16 mouse cellular contexts compared by ENCODE assay signal in the genomic region with DNA sequence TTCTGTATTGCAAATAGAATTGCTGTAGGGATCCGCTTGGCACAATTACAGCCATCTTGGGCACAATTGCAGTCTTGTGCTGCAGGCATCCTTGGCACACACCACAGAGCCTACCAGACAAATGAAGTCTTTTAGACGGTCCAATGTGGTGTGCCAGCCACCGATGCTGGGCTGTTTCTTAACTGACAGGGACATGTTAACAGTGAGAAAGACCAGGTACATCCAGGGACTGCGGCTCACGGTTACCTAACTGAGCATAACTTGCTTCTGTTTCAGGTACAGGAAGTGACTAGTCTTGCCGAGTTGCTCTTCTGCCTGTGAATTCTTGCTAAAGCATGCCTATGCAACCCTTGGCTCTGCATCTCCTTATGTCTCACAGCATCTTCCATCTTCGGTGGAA. TPM values are rescaled to one million over a fixed set of nuclear protein-coding genes. Genes with fewer than 3 reads are reported as not detected.
DNase-seq lines count a peak whose midpoint lies in the region.
"Had no signal": no experiment of that assay in that cellular context is flagged by ENCODE, and none has a peak within 500 bp of the region (broad histone marks: within the 10 kb centered on the region; RNA-seq: fewer than 3 reads in every experiment).

No protein-coding gene starts in this region.

- DNase-seq in layer of hippocampus, adult 11-12 months (ENCODE audit: low spot score) = peak; percentile 25
- DNase-seq in layer of hippocampus, adult 8-10 months (ENCODE audit: low spot score in 2 of 2) = no peak
- DNase-seq in right cerebral cortex, postnatal 10 days (ENCODE audit: low spot score in 2 of 2) = peak; percentile 36 to 43
- no peak for DNase-seq in right cerebral cortex, adult 2 months (ENCODE audit: low spot score in 2 of 2)
- DNase-seq in fat pad, adult 2 months (ENCODE audit: extremely low read depth, low read depth, low spot score) = peak; percentile 93
- no peak for DNase-seq in left cerebral cortex, postnatal 10 days (ENCODE audit: extremely low spot score in 1 of 2, low spot score in 2 of 2)
- DNase-seq: adrenal gland, adult 2 months; adrenal gland, postnatal 36 days; cerebellum, adult 18-20 months; forebrain, postnatal 0 days; gastrocnemius, postnatal 14 days; heart, postnatal 36 days had no signal

- intact Hi-C loops in left cerebral cortex, postnatal 10 days (cut with DNase I) = no loop called here

RNA-seq across cellular contexts. Expression of a gene that starts 22.5 kb away (rescaled TPM):
- total RNA-seq in layer of hippocampus, adult 8-10 months (2022) = 100 to 1,000 TPM; 120 to 153 (median 134) TPM
- total RNA-seq in left cerebral cortex, postnatal 10 days (2021) = 100 to 1,000 TPM; 112 to 119 TPM

RNA-seq across cellular contexts. Expression of a gene that starts 25.6 kb away (rescaled TPM):
- not detected for total RNA-seq in layer of hippocampus, adult 8-10 months (2022)
- total RNA-seq in left cerebral cortex, postnatal 10 days (2021) = not detected
- total RNA-seq: forebrain, postnatal 0 days; gastrocnemius, adult 18-20 months; gastrocnemius, postnatal 14 days had no signal

RNA-seq across cellular contexts. Expression of a gene that starts 49.7 kb away (rescaled TPM):
- not detected for total RNA-seq in layer of hippocampus, adult 8-10 months (2022)
- total RNA-seq in left cerebral cortex, postnatal 10 days (2021) = not detected
- total RNA-seq: adrenal gland, adult 2 months; adrenal gland, postnatal 36 days; ES-E14; forebrain, postnatal 0 days; gastrocnemius, adult 18-20 months; gastrocnemius, postnatal 14 days; granulocyte monocyte progenitor cell, adult 5-6 weeks; heart, adult 8-10 months; heart, postnatal 36 days had no signal

Comparison
In these comparisons a context has a peak if more than half of its experiments do, and no peak if none do; other contexts are left out.
1. DNase-seq: peak in layer of hippocampus, adult 11-12 months (single experiment), right cerebral cortex, postnatal 10 days (2 of 2) and fat pad, adult 2 months (single experiment); none in layer of hippocampus, adult 8-10 months (0 of 2), right cerebral cortex, adult 2 months (0 of 2) and left cerebral cortex, postnatal 10 days (0 of 2).